Mouse (Mus musculus): ENCODE measurements around the gene Trim16. TPM values are rescaled to one million over a fixed set of nuclear protein-coding genes. Genes with fewer than 3 reads are reported as not detected.

The Trim16 gene
- polyA plus RNA-seq, 1 experiment from 2014 or later: 16.4 TPM

GRCm38 (mm10) chr11:62891763-62892162, 71.7 kb downstream of the Trim16 start:
- ATAC-seq (replicated peaks; ENCODE audit: low FRiP score, low read depth): no peak
- no peak for TF ChIP-seq CTCF (IDR thresholded peaks at IDR 0.05; ENCODE audit: low read depth)

More at GRCm38 (mm10) chr11:62891763-62892162, 71.7 kb downstream of the Trim16 start:
- 91% methylated on average over 11 of the region's 11 CpGs for WGBS
- Histone ChIP-seq H3K36me3 (ENCODE audit: insufficient read depth, low read length) (peaks cover 32% of the 10 kb centered on the region; the same call in 1 of the 2 replicates), H3K4me1 (replicated peaks; ENCODE audit: insufficient read depth, low read length) (no peaks in the 10 kb centered on the region), H3K9ac (ENCODE audit: low read depth, low read length) (no peak overlapping the region), H3K27ac (no peak overlapping the region), H3K4me2 (ENCODE audit: low read length) (no peak overlapping the region), H3K4me3 (replicated peaks; ENCODE audit: low read depth, low read length) (no peak overlapping the region), H3K9me3 (replicated peaks; ENCODE audit: low read length) (no peaks in the 10 kb centered on the region), H3K27me3 (ENCODE audit: insufficient read depth, low read length) (no peaks in the 10 kb centered on the region)
- DNase-seq (ENCODE audit: low spot score): no peak

Other genes starting within 250 kb of the Trim16 start
- 1.7 and 2.4 TPM in 2 replicates for gene Trpv2, start 245.7 kb upstream of the Trim16 start, polyA plus RNA-seq (2015; fragmentation: Nextera tagmentation; extraction: Ambion mirVana)
- 12.6 and 14.8 TPM in 2 replicates for gene Lrrc75a, start 171.7 kb upstream of the Trim16 start, polyA plus RNA-seq (2015; fragmentation: Nextera tagmentation; extraction: Ambion mirVana)
- 70.8 and 73.1 TPM in 2 replicates for gene Mmgt2, start 171.6 kb upstream of the Trim16 start, polyA plus RNA-seq (2015; fragmentation: Nextera tagmentation; extraction: Ambion mirVana)
- 4.5 and 5.0 TPM in 2 replicates for gene Zfp287, start 88.3 kb upstream of the Trim16 start, polyA plus RNA-seq (2015; fragmentation: Nextera tagmentation; extraction: Ambion mirVana)
- gene Gm10428, start 67.1 kb upstream of the Trim16 start, polyA plus RNA-seq (2015; fragmentation: Nextera tagmentation; extraction: Ambion mirVana): 0.45 TPM in 1 of 2 replicates, not detected in the other
- 10.8 and 11.4 TPM in 2 replicates for gene Zfp286, start 30.8 kb upstream of the Trim16 start, polyA plus RNA-seq (2015; fragmentation: Nextera tagmentation; extraction: Ambion mirVana)
- 0.53 and 0.93 TPM in 2 replicates for gene Fbxw10, start 26.8 kb downstream of the Trim16 start, polyA plus RNA-seq (2015; fragmentation: Nextera tagmentation; extraction: Ambion mirVana)
- 83.6 and 83.7 TPM in 2 replicates for gene Tvp23b, start 59.2 kb downstream of the Trim16 start, polyA plus RNA-seq (2015; fragmentation: Nextera tagmentation; extraction: Ambion mirVana)
- gene Cdrt4, start 131.0 kb downstream of the Trim16 start, polyA plus RNA-seq (2015; fragmentation: Nextera tagmentation; extraction: Ambion mirVana): 0.17 TPM in 1 of 2 replicates, not detected in the other
- gene Tekt3, start 241.4 kb downstream of the Trim16 start, polyA plus RNA-seq (2015; fragmentation: Nextera tagmentation; extraction: Ambion mirVana): not detected in 2 replicates